Mouse (Mus musculus): Measurements from ENCODE around the gene Shb.

DNA sequence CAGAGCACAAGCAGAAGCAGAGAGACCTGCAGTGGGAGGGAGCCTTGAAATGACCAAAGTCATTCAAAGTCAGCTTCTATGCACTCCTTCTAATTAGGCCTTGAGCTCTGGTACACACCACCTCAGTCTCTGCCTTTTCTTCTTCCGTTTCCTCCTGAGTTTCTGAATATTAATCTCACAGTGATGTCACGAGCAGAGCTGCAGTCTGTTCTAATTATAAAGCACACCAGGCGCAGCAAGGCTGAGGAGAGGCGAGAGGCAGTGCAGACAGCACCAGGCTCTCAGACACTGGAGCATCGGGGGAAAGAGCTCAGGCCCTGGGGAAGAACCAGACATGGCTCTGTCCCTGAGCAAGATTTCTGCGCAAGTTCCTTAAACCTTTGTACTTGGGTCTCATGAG is 23.8 kb downstream of the Shb start:
- TF ChIP-seq POLR2A (IDR thresholded peaks at IDR 0.05; ENCODE audit: borderline replicate concordance, control insufficient read depth, low read depth, low read length) (no peak), CTCF (IDR thresholded peaks at IDR 0.05; ENCODE audit: control insufficient read depth, insufficient read depth, low read length) (no peak)

Measured in bone marrow, adult 2 months (tissue).